Mouse (Mus musculus) G1E (cell line): ENCODE results near the gene Arhgef10l. TPM values are rescaled to one million over a fixed set of nuclear protein-coding genes. Genes with fewer than 3 reads are reported as not detected.

ENCODE experiments used
- ATAC-seq: 2 replicates; pipeline ENCODE4 v1.8.0; 2016; ENCODE audit warnings: mild to moderate bottlenecking; ENCODE audit not compliant: insufficient number of reproducible peaks, poor library complexity, low FRiP score, severe bottlenecking; ENCODE audit errors: extremely low read depth
- DNase-seq: peaks from one replicate; pipeline ENCODE4 v3.0.0; 2012; ENCODE audit warnings: low spot score
- H3K27me3 ChIP-seq: 2 replicates; pipeline ENCODE4 v1.6.1; 2012; ENCODE audit warnings: mild to moderate bottlenecking, low read length, inconsistent platforms; ENCODE audit not compliant: insufficient read depth
- H3K36me3 ChIP-seq: replicated peaks from 2 replicates; pipeline ENCODE3; 2012; ENCODE audit warnings: mild to moderate bottlenecking, inconsistent platforms
- H3K4me1 ChIP-seq: 2 replicates; pipeline ENCODE4 v1.6.1; 2012; ENCODE audit warnings: low read depth, low read length, inconsistent platforms, mixed read lengths; ENCODE audit not compliant: insufficient read depth
- H3K4me3 ChIP-seq: 2 replicates; pipeline ENCODE4 v1.5.1; 2012; ENCODE audit warnings: low read depth, mild to moderate bottlenecking, inconsistent platforms, low read length, moderate library complexity, mixed read lengths
- H3K9me3 ChIP-seq: replicated peaks from 2 replicates; pipeline ENCODE4 v1.6.1; 2012; ENCODE audit warnings: inconsistent platforms
- CTCF ChIP-seq: IDR thresholded peaks from 2 replicates; pipeline ENCODE4 v1.5.1; 2012; ENCODE audit warnings: low read depth, low read length, inconsistent platforms, mixed read lengths
- GATA1 ChIP-seq: IDR thresholded peaks from 2 replicates; pipeline ENCODE4 v1.6.1; 2012; ENCODE audit warnings: borderline replicate concordance, low read length, inconsistent platforms, mixed read lengths
- GATA2 ChIP-seq: IDR thresholded peaks from 2 replicates; pipeline ENCODE4 v1.6.1; 2012; ENCODE audit warnings: low read depth, low read length, inconsistent platforms, borderline replicate concordance
- POLR2AphosphoS5 ChIP-seq: IDR thresholded peaks from 2 replicates; pipeline ENCODE4 v1.6.1; 2012; ENCODE audit warnings: low read depth, low read length, inconsistent platforms; ENCODE audit not compliant: insufficient replicate concordance
- TAL1 ChIP-seq: conservative IDR thresholded peaks from 2 replicates; pipeline ENCODE4 v1.6.1; 2012; ENCODE audit warnings: low read depth, low read length, inconsistent platforms, mixed read lengths
- polyA plus RNA-seq: library from polyadenylated mRNA; stranded (reverse); fragments of >175 nt; gene quantifications from 2 replicates; pipeline ENCODE4 v1.2.3, GENCODE M21; 2012
- total RNA-seq, 2 experiments: library from RNA; stranded (forward) in 1 of 2; stranded (reverse) in 1 of 2; fragments of 200-1000 nt in 1 of 2; fragments of >200 nt in 1 of 2; fragmentation: Nextera tagmentation in 1 of 2; gene quantifications; 2 replicates each; pipeline ENCODE4 v1.2.3; 2014 to 2017

The Arhgef10l gene
- total RNA-seq (2014; fragmentation: Nextera tagmentation) = 19.4 and 25.0 TPM in 2 replicates
- 24.7 and 27.4 TPM in 2 replicates for total RNA-seq (2017)
- 32.6 and 43.4 TPM in 2 replicates for polyA plus RNA-seq

- no peak for ATAC-seq
- no peak for DNase-seq
These were observed at the start of gene Arhgef10l for GRCm38 (mm10) chr4:140665760-140666159. Arhgef10l (minus strand) TSS chr4:140666012.

GRCm38 (mm10) chr4:140714586-140714985 lies 48.8 kb upstream of the Arhgef10l start:
- H3K4me1 ChIP-seq = peaks cover 72% of the 10 kb centered on the region
- no peak for DNase-seq

More at GRCm38 (mm10) chr4:140665760-140666159, at the start of gene Arhgef10l:
- H3K4me1 ChIP-seq = peaks cover 9% of the 10 kb centered on the region
- no peaks in the 10 kb centered on the region for H3K9me3 ChIP-seq
- TF ChIP-seq TAL1 (no peak), POLR2AphosphoS5 (no peak), GATA1 (no peak), GATA2 (no peak), CTCF (no peak)
- H3K4me3 ChIP-seq = no peak within 1 kb of the TSS
- peaks cover 41% of the 10 kb centered on the region for H3K27me3 ChIP-seq
- H3K36me3 ChIP-seq = no peaks in the 10 kb centered on the region

GRCm38 (mm10) chr4:140713480-140714365 lies 47.9 kb upstream of the Arhgef10l start:
- Histone ChIP-seq H3K27me3 (no peaks in the 10 kb centered on the region), H3K36me3 (peaks cover 100% of the 10 kb centered on the region), H3K9me3 (no peaks in the 10 kb centered on the region), H3K4me1 (peaks cover 81% of the 10 kb centered on the region), H3K4me3 (no peak overlapping the region)
- ATAC-seq (peak; percentile 58), DNase-seq (peak; percentile 72)
- TF ChIP-seq GATA1 (no peak), CTCF (peak; percentile 64), TAL1 (no peak)

More at GRCm38 (mm10) chr4:140714586-140714985, 48.8 kb upstream of the Arhgef10l start:
- Histone ChIP-seq H3K9me3 (no peaks in the 10 kb centered on the region), H3K27me3 (no peaks in the 10 kb centered on the region), H3K36me3 (peaks cover 98% of the 10 kb centered on the region), H3K4me3 (no peak overlapping the region)
- TF ChIP-seq POLR2AphosphoS5 (no peak), CTCF (no peak), GATA1 (no peak), TAL1 (no peak), GATA2 (no peak)
- ATAC-seq = no peak

- Histone ChIP-seq H3K27me3 (no peaks in the 10 kb centered on the region), H3K9me3 (no peaks in the 10 kb centered on the region), H3K4me1 (peaks cover 89% of the 10 kb centered on the region), H3K36me3 (peaks cover 98% of the 10 kb centered on the region), H3K4me3 (no peak overlapping the region)
- ATAC-seq (no peak), DNase-seq (no peak)
- TF ChIP-seq GATA1 (no peak), POLR2AphosphoS5 (no peak), CTCF (no peak), TAL1 (no peak)
These were observed 45.5 kb upstream of the Arhgef10l start for GRCm38 (mm10) chr4:140711360-140711759.

- Histone ChIP-seq H3K4me3 (no peak overlapping the region; the same call in 1 of the 2 replicates), H3K36me3 (peaks cover 98% of the 10 kb centered on the region), H3K27me3 (no peaks in the 10 kb centered on the region), H3K4me1 (peaks cover 91% of the 10 kb centered on the region), H3K9me3 (no peaks in the 10 kb centered on the region)
- DNase-seq (no peak), ATAC-seq (no peak)
- TF ChIP-seq GATA1 (no peak), GATA2 (no peak), POLR2AphosphoS5 (no peak), CTCF (no peak), TAL1 (no peak)
These were observed 45.0 kb upstream of the Arhgef10l start for GRCm38 (mm10) chr4:140710781-140711180.

- no peak overlapping the region for H3K4me3 ChIP-seq
- no peaks in the 10 kb centered on the region for H3K27me3 ChIP-seq
- H3K9me3 ChIP-seq = no peaks in the 10 kb centered on the region
- DNase-seq (no peak), ATAC-seq (no peak)
- peaks cover 98% of the 10 kb centered on the region for H3K36me3 ChIP-seq
- H3K4me1 ChIP-seq = peaks cover 96% of the 10 kb centered on the region
- no peak for TF ChIP-seq POLR2AphosphoS5
- no peak for TF ChIP-seq GATA1
- no peak for TF ChIP-seq TAL1
- no peak for TF ChIP-seq CTCF
These were observed 43.8 kb upstream of the Arhgef10l start for GRCm38 (mm10) chr4:140709617-140710016.
